ENCODE assay signal across 1 mouse cellular context in genomic region chr15:80219705-80220657, GRCm38 (mm10).
TF ChIP-seq lines count a peak whose summit lies in the region.

No protein-coding gene starts in this region.

TF ChIP-seq in CH12.LX, 34 proteins besides CTCF, POLR2A, EP300 and RAD21 (continued from another document):
- 0 out of 2 replicates have a peak, but pooled peaks have one; percentile 5 for TF ChIP-seq ZNF384 (IDR thresholded peaks at IDR 0.05; ENCODE audit: low read depth, low read length)
- 0 out of 2 replicates have a peak, but pooled peaks have one; percentile 28 for TF ChIP-seq MXI1 (IDR thresholded peaks at IDR 0.05; ENCODE audit: low read depth, low read length)
- TF ChIP-seq IRF4 (IDR thresholded peaks at IDR 0.05; ENCODE audit: low read depth, low read length): peak; percentile 62
- peak; percentile 83 for TF ChIP-seq CHD1 (IDR thresholded peaks at IDR 0.05; ENCODE audit: low read depth, low read length)
- 0 out of 2 replicates have a peak, but pooled peaks have one; percentile 24 for TF ChIP-seq RCOR1 (conservative IDR thresholded peaks at IDR 0.05; ENCODE audit: low read depth, low read length)
- peak; percentile 8 for TF ChIP-seq HCFC1 (IDR thresholded peaks at IDR 0.05; ENCODE audit: low read depth, low read length)
- TF ChIP-seq ZC3H11A (IDR thresholded peaks at IDR 0.05; ENCODE audit: low read depth, low read length): no peak
- no peak for TF ChIP-seq SMC3 (IDR thresholded peaks at IDR 0.05; ENCODE audit: low read depth, low read length)
- no peak for TF ChIP-seq MYC (IDR thresholded peaks at IDR 0.05; ENCODE audit: low read depth, low read length)
- TF ChIP-seq SIN3A (IDR thresholded peaks at IDR 0.05; ENCODE audit: low read length): peak; percentile 68
- no peak for TF ChIP-seq USF2 (conservative IDR thresholded peaks at IDR 0.05; ENCODE audit: low read depth, low read length)
- TF ChIP-seq TBP (conservative IDR thresholded peaks at IDR 0.05; ENCODE audit: low read depth, low read length): peak; percentile 60
- TF ChIP-seq E2F4 (IDR thresholded peaks at IDR 0.05; ENCODE audit: insufficient replicate concordance, low read depth, low read length): no peak
- peak; percentile 61; the same call in 1 of the 2 replicates for TF ChIP-seq MAZ (IDR thresholded peaks at IDR 0.05; ENCODE audit: low read depth, low read length)
- TF ChIP-seq ETS1 (conservative IDR thresholded peaks at IDR 0.05; ENCODE audit: low read depth, low read length): peak; percentile 58
- TF ChIP-seq ZMIZ1 (IDR thresholded peaks at IDR 0.05; ENCODE audit: low read depth, low read length): no peak
- TF ChIP-seq BHLHE40 (IDR thresholded peaks at IDR 0.05; ENCODE audit: low read depth, low read length): peak; percentile 74
- TF ChIP-seq NELFE (IDR thresholded peaks at IDR 0.05; ENCODE audit: low read depth, low read length): peak; percentile 36; the same call in 1 of the 2 replicates
- TF ChIP-seq MAX (IDR thresholded peaks at IDR 0.05; ENCODE audit: low read length): no peak
- TF ChIP-seq JUN (IDR thresholded peaks at IDR 0.05; ENCODE audit: insufficient read depth, low read depth, low read length): no peak
- no peak for TF ChIP-seq PAX5 (IDR thresholded peaks at IDR 0.05; ENCODE audit: low read length)
